Mouse (Mus musculus) heart, postnatal 0 days (tissue): Measurements from ENCODE around the gene Slc37a2. TPM values are rescaled to one million over a fixed set of nuclear protein-coding genes. Genes with fewer than 3 reads are reported as not detected.

ENCODE experiments used
- ATAC-seq: fragments of 200-750 bp; cut with Nextera tagmentation; 2 replicates; pipeline ENCODE4 v1.8.0; 2017; ENCODE audit warnings: low read depth, moderate number of reproducible peaks, moderate library complexity; ENCODE audit not compliant: insufficient read depth
- DNase-seq: peaks from one replicate; pipeline ENCODE4 v3.0.0-alpha.2; 2016; ENCODE audit warnings: low spot score
- H3K27ac ChIP-seq: fragments of 300-500 bp; sonication (generic); 2 replicates; pipeline ENCODE4 v1.5.1; 2014; ENCODE audit warnings: low read depth, mild to moderate bottlenecking
- H3K27me3 ChIP-seq: fragments of 300-500 bp; sonication (generic); 2 replicates; pipeline ENCODE4 v1.6.1; 2014; ENCODE audit warnings: low read length, mixed read lengths; ENCODE audit not compliant: control insufficient read depth, insufficient read depth
- H3K36me3 ChIP-seq: fragments of 300-500 bp; sonication (generic); replicated peaks from 2 replicates; pipeline ENCODE4 v1.6.1; 2014; ENCODE audit warnings: low read length, mixed read lengths; ENCODE audit not compliant: control insufficient read depth, insufficient read depth
- H3K4me1 ChIP-seq: fragments of 300-500 bp; sonication (generic); 2 replicates; pipeline ENCODE4 v1.6.1; 2014; ENCODE audit warnings: antibody characterized with exemption; ENCODE audit not compliant: control insufficient read depth, insufficient read depth
- H3K4me2 ChIP-seq: fragments of 300-500 bp; sonication (generic); 2 replicates; pipeline ENCODE4 v1.6.1; 2014; ENCODE audit warnings: low read depth, mild to moderate bottlenecking, low read length, moderate library complexity
- H3K4me3 ChIP-seq: fragments of 300-500 bp; sonication (generic); 2 replicates; pipeline ENCODE4 v1.5.1; 2014; ENCODE audit warnings: low read depth, low read length
- H3K9ac ChIP-seq: fragments of 300-500 bp; sonication (generic); replicated peaks from 2 replicates; pipeline ENCODE4 v1.6.1; 2014; ENCODE audit warnings: low read depth, low read length, mixed read lengths
- H3K9me3 ChIP-seq: fragments of 300-500 bp; sonication (generic); replicated peaks from 2 replicates; pipeline ENCODE4 v1.6.1; 2016; ENCODE audit warnings: low read length; ENCODE audit not compliant: control insufficient read depth
- CTCF ChIP-seq: IDR thresholded peaks from 2 replicates; pipeline ENCODE4 v1.5.1; 2016; ENCODE audit warnings: antibody characterized with exemption, control low read depth, low read depth
- EP300 ChIP-seq: IDR thresholded peaks from 2 replicates; pipeline ENCODE4 v1.6.1; 2016; ENCODE audit warnings: antibody characterized with exemption, low read depth
- WGBS: fragments of 180-500 bp; shearing (Covaris S2); extraction: QIAGEN DNeasy Blood & Tissue Kit; methylation state at CpG from one replicate; pipeline ENCODE4 v1.1.7; 2014; 5-methylcytosine and 5-hydroxymethylcytosine counted together
- polyA plus RNA-seq: library from polyadenylated mRNA; unstranded; fragments of >200 nt; fragmentation: Nextera tagmentation; extraction: Ambion mirVana; gene quantifications from 2 replicates; pipeline ENCODE4 v1.2.1, GENCODE M21; 2015
- total RNA-seq: library from RNA; depleted of rRNA; stranded (reverse); fragments of >200 nt; gene quantifications from 2 replicates; pipeline ENCODE4 v1.2.3, GENCODE M21; 2014; ENCODE audit warnings: low replicate concordance

The Slc37a2 gene
- total and polyA plus RNA-seq, 2 experiments from 2014 or later: 0.92 to 1.4 TPM

DNA sequence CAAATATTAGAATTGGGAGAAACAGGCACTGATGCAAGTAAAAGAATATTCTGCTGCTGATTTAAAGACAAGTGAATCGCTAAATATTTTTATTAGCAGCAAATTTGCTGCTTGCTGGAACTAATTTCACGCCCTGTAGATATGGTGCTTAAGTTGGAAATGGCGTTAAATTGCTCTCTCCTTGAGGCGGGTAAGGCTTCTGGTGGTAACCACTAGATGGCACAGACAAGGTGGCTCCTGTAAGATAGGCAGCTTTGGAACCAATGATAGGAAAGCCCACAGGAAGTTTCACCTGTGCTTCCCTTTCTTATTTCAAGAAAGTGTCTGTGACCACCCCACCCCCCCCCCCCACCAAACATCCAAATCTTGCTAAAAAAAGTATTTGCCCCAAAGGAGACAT is 58.5 kb downstream of the Slc37a2 start:
- Histone ChIP-seq H3K4me2 (no peak overlapping the region), H3K27ac (no peak overlapping the region), H3K9ac (no peak overlapping the region), H3K4me3 (no peak overlapping the region), H3K27me3 (no peaks in the 10 kb centered on the region), H3K36me3 (no peaks in the 10 kb centered on the region), H3K4me1 (no peaks in the 10 kb centered on the region), H3K9me3 (no peaks in the 10 kb centered on the region)
- TF ChIP-seq EP300 (no peak), CTCF (no peak)
- no peak for DNase-seq
- ATAC-seq: no peak
- 69% methylated on average over 4 of the region's 4 CpGs for WGBS

DNA sequence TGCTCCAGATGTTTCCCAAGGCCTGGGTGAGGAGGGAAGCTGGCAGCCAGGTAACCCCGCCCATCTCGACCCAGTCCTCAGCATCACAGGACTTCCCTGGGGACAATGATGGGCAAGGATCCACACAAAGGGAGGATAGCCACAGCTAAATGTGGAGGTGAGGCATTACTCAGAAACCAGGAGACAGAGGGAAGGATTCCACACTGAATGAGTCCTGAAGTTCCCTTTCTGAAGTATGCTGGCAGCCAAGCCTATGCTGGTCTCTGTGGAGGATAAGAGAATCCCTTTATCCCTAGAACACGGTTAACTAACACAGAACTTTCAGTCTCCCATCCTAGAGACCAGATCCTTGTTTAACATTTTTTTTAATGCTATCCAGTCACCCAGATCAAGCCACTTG is 67.5 kb downstream of the Slc37a2 start:
- TF ChIP-seq EP300: no peak
- TF ChIP-seq CTCF: no peak
- 79% methylated on average over 3 of the region's 3 CpGs for whole genome bisulfite sequencing
- Histone ChIP-seq H3K4me3 (no peak overlapping the region), H3K27me3 (no peaks in the 10 kb centered on the region), H3K4me1 (no peaks in the 10 kb centered on the region), H3K4me2 (no peak overlapping the region), H3K36me3 (no peaks in the 10 kb centered on the region), H3K9ac (no peak overlapping the region), H3K27ac (no peak overlapping the region), H3K9me3 (no peaks in the 10 kb centered on the region)
- ATAC-seq (no peak), DNase-seq (no peak)

DNA sequence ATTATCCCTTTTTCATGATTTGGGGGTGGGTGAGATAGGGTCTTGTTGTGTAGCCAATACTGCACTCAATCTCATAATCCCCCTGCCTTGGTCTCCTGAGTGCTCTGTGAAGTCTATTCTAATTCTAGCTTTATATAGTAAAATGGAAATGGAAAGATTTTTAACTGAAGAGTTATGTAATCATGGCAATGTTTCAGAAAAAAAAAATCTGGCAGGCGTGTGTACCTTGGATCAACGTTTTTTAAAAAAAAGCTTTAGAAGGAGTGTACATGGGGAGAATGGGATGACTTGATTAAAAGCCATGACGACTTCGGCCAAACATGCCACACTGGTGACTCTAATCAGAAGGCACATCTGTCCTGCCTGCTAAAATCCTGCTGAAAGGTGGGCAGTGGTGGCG is 68.1 kb downstream of the Slc37a2 start:
- no peaks in the 10 kb centered on the region for H3K27me3 ChIP-seq
- TF ChIP-seq CTCF (no peak), EP300 (no peak)
- H3K4me1 ChIP-seq: no peaks in the 10 kb centered on the region
- no peak overlapping the region for H3K4me2 ChIP-seq
- H3K9ac ChIP-seq: no peak overlapping the region
- no peaks in the 10 kb centered on the region for H3K36me3 ChIP-seq
- H3K9me3 ChIP-seq: no peaks in the 10 kb centered on the region
- ATAC-seq: no peak
- no peak overlapping the region for H3K27ac ChIP-seq
- 75% methylated on average over 5 of the region's 5 CpGs for WGBS
- no peak overlapping the region for H3K4me3 ChIP-seq
- DNase-seq: no peak

DNA sequence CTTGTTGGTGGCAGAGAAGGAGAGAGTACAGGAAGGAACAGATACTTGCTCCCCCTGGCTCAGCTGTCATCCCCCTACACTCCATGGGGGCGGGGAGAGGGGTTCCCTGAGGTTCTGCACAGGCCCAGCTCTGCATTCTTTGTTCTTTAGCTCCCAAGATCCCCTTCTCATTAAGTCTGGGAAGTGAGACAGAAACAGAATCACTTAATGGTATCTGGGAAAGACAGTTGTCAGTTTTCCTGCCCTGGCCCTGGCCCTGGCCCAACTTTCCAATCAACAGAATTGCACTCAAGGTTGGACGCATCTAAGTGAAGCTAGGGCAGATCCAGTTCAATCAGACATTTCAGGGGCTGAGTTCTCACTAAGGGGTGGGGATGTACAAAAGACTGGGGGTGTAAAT is 72.4 kb downstream of the Slc37a2 start:
- Histone ChIP-seq H3K36me3 (no peaks in the 10 kb centered on the region), H3K27ac (no peak overlapping the region), H3K9ac (no peak overlapping the region), H3K4me2 (no peak overlapping the region), H3K9me3 (no peaks in the 10 kb centered on the region), H3K4me3 (no peak overlapping the region), H3K4me1 (no peaks in the 10 kb centered on the region), H3K27me3 (no peaks in the 10 kb centered on the region)
- ATAC-seq (no peak), DNase-seq (no peak)
- WGBS: 34% methylated on average over 2 of the region's 2 CpGs
- no peak for TF ChIP-seq CTCF
- no peak for TF ChIP-seq EP300

DNA sequence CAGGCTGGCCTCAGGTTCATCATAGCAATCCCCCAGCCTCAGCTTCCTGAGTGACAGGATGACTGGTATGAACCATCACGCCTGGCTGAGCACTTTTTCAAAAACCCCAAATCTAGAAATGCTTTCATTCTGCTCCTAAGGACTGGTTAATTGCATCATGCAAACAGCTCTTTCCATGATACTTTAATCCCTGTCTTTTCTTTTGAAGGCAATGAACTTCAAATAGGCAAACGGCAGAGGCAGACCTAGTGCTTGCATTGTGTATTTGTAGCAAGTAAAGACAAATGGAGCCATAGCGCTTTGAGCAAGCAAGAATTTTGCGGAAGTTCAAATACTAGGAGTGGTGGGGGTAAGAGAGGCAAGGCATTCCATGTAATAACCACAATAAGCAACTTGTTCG is 73.9 kb downstream of the Slc37a2 start:
- H3K27me3 ChIP-seq: no peaks in the 10 kb centered on the region
- DNase-seq (no peak), ATAC-seq (no peak)
- H3K4me2 ChIP-seq: no peak overlapping the region
- TF ChIP-seq EP300 (no peak), CTCF (no peak)
- no peak overlapping the region for H3K4me3 ChIP-seq
- 79% methylated on average over 5 of the region's 5 CpGs for WGBS
- H3K9me3 ChIP-seq: no peaks in the 10 kb centered on the region
- H3K9ac ChIP-seq: no peak overlapping the region
- H3K36me3 ChIP-seq: no peaks in the 10 kb centered on the region
- H3K4me1 ChIP-seq: no peaks in the 10 kb centered on the region
- H3K27ac ChIP-seq: no peak overlapping the region

DNA sequence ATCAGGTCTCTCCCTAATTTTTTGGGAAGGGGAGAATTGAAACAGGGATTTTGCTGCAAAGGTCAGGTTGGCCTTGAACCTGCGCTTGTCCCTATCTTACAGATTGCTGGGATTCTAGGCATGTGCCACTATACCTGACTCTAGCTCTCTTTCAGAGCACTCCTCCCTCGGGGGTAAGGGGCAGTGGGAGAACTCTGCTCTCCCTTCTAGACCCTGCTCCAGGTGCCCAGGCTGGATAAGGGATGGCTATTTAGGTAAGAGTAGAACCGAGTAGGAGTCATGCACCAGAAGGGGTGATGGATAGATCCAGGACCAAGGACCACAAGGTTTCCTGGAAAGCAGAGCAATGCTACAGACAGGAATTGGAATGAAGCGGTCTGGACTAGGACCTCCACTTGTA is 75.9 kb downstream of the Slc37a2 start:
- Histone ChIP-seq H3K27ac (no peak overlapping the region), H3K9me3 (no peaks in the 10 kb centered on the region), H3K4me1 (0 out of 2 replicates have a peak, but pooled peaks cover 5% of the 10 kb centered on the region), H3K9ac (no peak overlapping the region), H3K36me3 (no peaks in the 10 kb centered on the region), H3K27me3 (no peaks in the 10 kb centered on the region), H3K4me3 (no peak overlapping the region), H3K4me2 (no peak overlapping the region)
- DNase-seq (no peak), ATAC-seq (no peak)
- WGBS: 76% methylated on average over 4 of the region's 4 CpGs
- TF ChIP-seq EP300 (no peak), CTCF (no peak)
